Mouse (Mus musculus) MEL (cell line): ENCODE measurements around the gene BC052040. TPM values are rescaled to one million over a fixed set of nuclear protein-coding genes. Genes with fewer than 3 reads are reported as not detected.

Source experiments
- DNase-seq: peaks from one replicate; pipeline ENCODE4 v3.0.0; 2011; ENCODE audit warnings: low read depth, low spot score
- H3K27ac ChIP-seq: 2 replicates; pipeline ENCODE4 v1.5.1; 2012; ENCODE audit warnings: low read depth, mild to moderate bottlenecking, control low read depth, low read length, moderate library complexity; ENCODE audit not compliant: control insufficient read depth
- H3K27me3 ChIP-seq, 2 experiments: fragments of 150-350 bp in 1 of 2; sonication (generic) in 1 of 2; 2 replicates each; pipeline ENCODE4 v1.6.1; 2012; ENCODE audit warnings: low read length in 2 of 2, mild to moderate bottlenecking in 2 of 2, improper control_type of control experiment in 1 of 2, moderate library complexity in 1 of 2; ENCODE audit not compliant: insufficient read depth in 2 of 2, control insufficient read depth in 1 of 2
- H3K36me3 ChIP-seq, 2 experiments: 2 replicates each; pipeline ENCODE4 v1.6.1; 2012 to 2014; ENCODE audit warnings: low read length in 2 of 2, improper control_type of control experiment in 1 of 2, inconsistent platforms in 1 of 2, mild to moderate bottlenecking in 1 of 2; ENCODE audit not compliant: insufficient read depth in 2 of 2, control insufficient read depth in 1 of 2
- H3K4me1 ChIP-seq, 2 experiments: fragments of 150-350 bp in 1 of 2; sonication (generic) in 1 of 2; 2 replicates each; pipeline ENCODE4 v1.6.1; 2012; ENCODE audit warnings: low read length in 2 of 2, improper control_type of control experiment in 1 of 2, mild to moderate bottlenecking in 1 of 2; ENCODE audit not compliant: insufficient read depth in 2 of 2, control insufficient read depth in 1 of 2
- H3K4me3 ChIP-seq, 2 experiments: fragments of 150-350 bp in 1 of 2; sonication (generic) in 1 of 2; 2 replicates each; pipeline ENCODE4 v1.5.1; 2012; ENCODE audit warnings: low read depth in 2 of 2, low read length in 2 of 2, mild to moderate bottlenecking in 2 of 2, moderate library complexity in 2 of 2, control low read depth in 1 of 2, improper control_type of control experiment in 1 of 2; ENCODE audit not compliant: control insufficient read depth in 1 of 2, insufficient read depth in 1 of 2
- H3K79me2 ChIP-seq: 2 replicates; pipeline ENCODE4 v1.6.1; 2012; ENCODE audit warnings: mild to moderate bottlenecking, low read length, moderate library complexity; ENCODE audit not compliant: control insufficient read depth, poor library complexity, insufficient read depth
- H3K9ac ChIP-seq: 2 replicates; pipeline ENCODE4 v1.6.1; 2012; ENCODE audit warnings: low read depth, mild to moderate bottlenecking, control low read depth, low read length, moderate library complexity; ENCODE audit not compliant: control insufficient read depth, poor library complexity, severe bottlenecking
- H3K9me3 ChIP-seq: fragments of 150-350 bp; sonication (generic); replicated peaks from 2 replicates; pipeline ENCODE4 v1.6.1; 2012; ENCODE audit warnings: mild to moderate bottlenecking, low read length, improper control_type of control experiment, moderate library complexity; ENCODE audit not compliant: insufficient read depth
- BHLHE40 ChIP-seq: IDR thresholded peaks from 2 replicates; pipeline ENCODE4 v1.6.1; 2012; ENCODE audit warnings: low read depth, mild to moderate bottlenecking, inconsistent platforms, low read length, improper control_type of control experiment, borderline replicate concordance
- E2F4 ChIP-seq: IDR thresholded peaks from 2 replicates; pipeline ENCODE4 v1.6.1; 2011; ENCODE audit warnings: low read depth, low read length, improper control_type of control experiment, borderline replicate concordance
- ELF1 ChIP-seq: IDR thresholded peaks from 2 replicates; pipeline ENCODE4 v1.6.1; 2014; ENCODE audit warnings: low read depth, mild to moderate bottlenecking, inconsistent platforms, low read length, improper control_type of control experiment, moderate library complexity
- ETS1 ChIP-seq: IDR thresholded peaks from 2 replicates; pipeline ENCODE4 v1.6.1; 2012; ENCODE audit warnings: low read depth, mild to moderate bottlenecking, inconsistent platforms, low read length, improper control_type of control experiment, moderate library complexity
- GABPA ChIP-seq: IDR thresholded peaks from 2 replicates; pipeline ENCODE4 v1.6.1; 2012; ENCODE audit warnings: low read depth, mild to moderate bottlenecking, inconsistent platforms, low read length, improper control_type of control experiment, moderate library complexity
- HCFC1 ChIP-seq: IDR thresholded peaks from 2 replicates; pipeline ENCODE4 v1.6.1; 2012; ENCODE audit warnings: low read depth, mild to moderate bottlenecking, inconsistent platforms, low read length, improper control_type of control experiment, moderate library complexity
- KAT2A ChIP-seq: conservative IDR thresholded peaks from 2 replicates; pipeline ENCODE4 v1.6.1; 2012; ENCODE audit warnings: low read depth, low read length, improper control_type of control experiment, inconsistent platforms
- MAFK ChIP-seq: IDR thresholded peaks from 2 replicates; pipeline ENCODE4 v1.6.1; 2011; ENCODE audit warnings: low read depth, mild to moderate bottlenecking, low read length, improper control_type of control experiment, borderline replicate concordance
- MAZ ChIP-seq: IDR thresholded peaks from 2 replicates; pipeline ENCODE4 v1.6.1; 2012; ENCODE audit warnings: low read depth, mild to moderate bottlenecking, inconsistent platforms, low read length, improper control_type of control experiment
- MEF2A ChIP-seq: IDR thresholded peaks from 2 replicates; pipeline ENCODE4 v1.6.1; 2014; ENCODE audit warnings: low read depth, mild to moderate bottlenecking, inconsistent platforms, low read length, improper control_type of control experiment; ENCODE audit not compliant: poor library complexity, insufficient replicate concordance, severe bottlenecking; ENCODE audit errors: extremely low read depth
- MXI1 ChIP-seq: IDR thresholded peaks from 2 replicates; pipeline ENCODE4 v1.6.1; 2011; ENCODE audit warnings: mild to moderate bottlenecking, low read depth, low read length, improper control_type of control experiment
- MYB ChIP-seq: IDR thresholded peaks from 2 replicates; pipeline ENCODE4 v1.6.1; 2011; ENCODE audit warnings: mild to moderate bottlenecking, low read depth, low read length, improper control_type of control experiment
- MYC ChIP-seq: IDR thresholded peaks from 2 replicates; pipeline ENCODE4 v1.6.1; 2011; ENCODE audit warnings: low read depth, mild to moderate bottlenecking, low read length, improper control_type of control experiment, moderate library complexity
- POLR2A ChIP-seq, 2 experiments: IDR thresholded peaks; 2 replicates each; pipeline ENCODE4 v1.6.1; 2011 to 2012; ENCODE audit warnings: low read length in 2 of 2, mild to moderate bottlenecking in 2 of 2, control low read depth in 1 of 2, improper control_type of control experiment in 1 of 2, low read depth in 1 of 2, moderate library complexity in 1 of 2; ENCODE audit not compliant: control insufficient read depth in 1 of 2, insufficient read depth in 1 of 2, poor library complexity in 1 of 2
- RCOR1 ChIP-seq: IDR thresholded peaks from 2 replicates; pipeline ENCODE4 v1.6.1; 2012; ENCODE audit warnings: low read depth, mild to moderate bottlenecking, inconsistent platforms, low read length, improper control_type of control experiment
- SMC3 ChIP-seq: IDR thresholded peaks from 2 replicates; pipeline ENCODE4 v1.6.1; 2011; ENCODE audit warnings: low read depth, low read length, improper control_type of control experiment
- TAL1 ChIP-seq: IDR thresholded peaks from 2 replicates; pipeline ENCODE4 v1.6.1; 2012; ENCODE audit warnings: mild to moderate bottlenecking, inconsistent platforms, low read length, moderate library complexity, mixed read lengths
- TBP ChIP-seq: IDR thresholded peaks from 2 replicates; pipeline ENCODE4 v1.8.0; 2011; ENCODE audit warnings: low read depth, low read length, improper control_type of control experiment
- TCF12 ChIP-seq: IDR thresholded peaks from 2 replicates; pipeline ENCODE4 v1.6.1; 2014; ENCODE audit warnings: low read depth, mild to moderate bottlenecking, inconsistent platforms, low read length, improper control_type of control experiment, moderate library complexity
- USF2 ChIP-seq, 2 experiments: IDR thresholded peaks; 2 replicates each; pipeline ENCODE4 v1.6.1; 2011 to 2012; ENCODE audit warnings: improper control_type of control experiment in 2 of 2, low read length in 2 of 2, borderline replicate concordance in 1 of 2, inconsistent platforms in 1 of 2, low read depth in 1 of 2, mild to moderate bottlenecking in 1 of 2; ENCODE audit not compliant: insufficient read depth in 1 of 2
- ZKSCAN1 ChIP-seq: IDR thresholded peaks from 2 replicates; pipeline ENCODE4 v1.6.1; 2012; ENCODE audit warnings: low read depth, mild to moderate bottlenecking, inconsistent platforms, low read length, improper control_type of control experiment, moderate library complexity
- ZNF384 ChIP-seq: IDR thresholded peaks from 2 replicates; pipeline ENCODE4 v1.6.1; 2012; ENCODE audit warnings: low read depth, mild to moderate bottlenecking, inconsistent platforms, low read length, improper control_type of control experiment
- polyA plus RNA-seq, 2 experiments: library from polyadenylated mRNA; stranded (reverse) in 1 of 2; unstranded in 1 of 2; fragments of >175 nt in 1 of 2; fragments of >200 nt in 1 of 2; gene quantifications; 2 replicates each; pipeline versions ENCODE4 v1.2.1 to v1.2.4; 2012; ENCODE audit warnings: low replicate concordance in 2 of 2, low read depth in 1 of 2; ENCODE audit not compliant: insufficient read length in 2 of 2, insufficient read depth in 1 of 2, missing spikeins in 1 of 2
- total RNA-seq: library from RNA; depleted of rRNA; stranded (reverse); fragments of 300-350 nt; gene quantifications from 2 replicates; pipeline ENCODE4 v1.2.3, GENCODE M21; 2012

The BC052040 gene
- total and polyA plus RNA-seq, 3 experiments = 5.3 to 18.2 TPM; not detected in 1

DNA sequence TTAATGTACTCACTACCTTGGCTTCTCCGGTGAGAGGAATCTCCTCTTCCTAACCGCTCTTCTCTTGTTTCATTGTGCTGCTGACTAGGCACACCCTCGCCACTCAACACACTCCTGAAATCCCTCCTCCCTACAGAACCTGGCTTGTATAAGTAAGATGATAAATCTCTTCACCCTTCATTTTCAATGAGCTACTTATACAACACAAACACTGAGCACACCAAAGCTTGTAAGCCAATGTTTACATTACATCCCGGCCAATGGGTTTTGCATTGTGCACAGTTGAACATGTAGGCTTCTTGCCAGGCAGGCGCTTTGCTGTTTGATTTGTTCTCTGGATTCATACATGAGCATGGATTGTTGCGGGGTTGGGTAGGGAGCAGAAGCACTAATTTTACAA is 236.4 kb downstream of the BC052040 start:
- no peaks in the 10 kb centered on the region; a peak in 1 of 4 replicates for H3K27me3 ChIP-seq
- TF ChIP-seq ELF1 (no peak), KAT2A (no peak), GABPA (no peak), MAZ (no peak), TBP (no peak)
- TF ChIP-seq, all 39 proteins: peak for 0
- H3K4me1 ChIP-seq = no peaks in the 10 kb centered on the region
- H3K79me2 ChIP-seq = no peaks in the 10 kb centered on the region
- no peak for DNase-seq
- no peak overlapping the region for H3K9ac ChIP-seq
- H3K4me3 ChIP-seq = no peak overlapping the region
- H3K36me3 ChIP-seq = no peaks in the 10 kb centered on the region
- H3K9me3 ChIP-seq = no peaks in the 10 kb centered on the region
- no peak overlapping the region for H3K27ac ChIP-seq

DNA sequence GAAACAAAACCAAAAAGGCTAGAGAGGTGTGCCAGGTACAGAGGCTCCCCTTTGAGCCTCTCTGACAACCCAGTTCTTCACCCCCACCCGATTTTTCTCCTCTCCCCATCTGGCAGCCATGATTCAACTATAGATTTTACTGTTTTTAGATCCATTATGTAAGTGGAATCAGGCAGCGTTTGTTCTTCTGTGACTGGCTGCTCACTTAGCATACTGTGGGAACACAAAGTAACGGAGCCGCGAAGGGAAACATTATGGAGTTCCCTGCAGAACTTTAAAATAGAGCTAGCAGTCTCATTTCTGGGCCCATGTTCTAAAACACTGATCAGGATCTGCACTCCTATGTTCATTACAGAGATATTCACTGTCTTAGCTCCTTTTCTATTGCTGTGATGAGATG is 240.8 kb downstream of the BC052040 start:
- no peak overlapping the region for H3K9ac ChIP-seq
- H3K27me3 ChIP-seq = no peaks in the 10 kb centered on the region
- TF ChIP-seq ZKSCAN1 (no peak), ETS1 (no peak), MXI1 (no peak), TCF12 (no peak), USF2 (IDR thresholded peaks at IDR 0.05; ENCODE audit: borderline replicate concordance in 1 of 2, insufficient read depth in 1 of 2, low read depth in 1 of 2, low read length in 2 of 2) (no peak), RCOR1 (no peak), E2F4 (no peak), HCFC1 (no peak), SMC3 (no peak), BHLHE40 (no peak), ZNF384 (no peak), MEF2A (no peak), MYC (no peak), MYB (no peak), POLR2A (IDR thresholded peaks at IDR 0.05; ENCODE audit: control insufficient read depth in 1 of 2, insufficient read depth in 1 of 2, low read depth in 1 of 2, low read length in 2 of 2, poor library complexity in 1 of 2) (no peak), GABPA (no peak), MAFK (no peak), MAZ (no peak), TAL1 (no peak)
- H3K9me3 ChIP-seq = no peaks in the 10 kb centered on the region
- no peak overlapping the region for H3K4me3 ChIP-seq
- DNase-seq = no peak
- no peaks in the 10 kb centered on the region for H3K4me1 ChIP-seq
- H3K27ac ChIP-seq = no peak overlapping the region
- no peaks in the 10 kb centered on the region for H3K79me2 ChIP-seq
- H3K36me3 ChIP-seq = no peaks in the 10 kb centered on the region
